ENCODE assay signal across 8 mouse cellular contexts in genomic region chr6:59425824-59426533, GRCm38 (mm10). TPM values are rescaled to one million over a fixed set of nuclear protein-coding genes. Genes with fewer than 3 reads are reported as not detected.
DNase-seq lines count a peak whose midpoint lies in the region; ATAC-seq and TF ChIP-seq lines count a peak whose summit lies in the region.

TSS of gene Gprin3 (minus strand) at chr6:59426294.

- TF ChIP-seq CTCF in midbrain, postnatal 0 days (IDR thresholded peaks at IDR 0.05): peak; percentile 51
- no peak for TF ChIP-seq CTCF in spleen, adult 2 months (IDR thresholded peaks at IDR 0.05; ENCODE audit: extremely low read depth, insufficient read depth, insufficient read length, insufficient replicate concordance)

- peak within 1 kb of the TSS; percentile 63 for H3K9ac ChIP-seq in heart, embryonic 11.5 days (ENCODE audit: low read depth, low read length)
- H3K9ac ChIP-seq in kidney, embryonic 14.5 days (ENCODE audit: low read depth, low read length): peak within 1 kb of the TSS; percentile 61; the same call in 1 of the 2 replicates
- H3K9ac ChIP-seq in limb, embryonic 15.5 days: peak within 1 kb of the TSS; percentile 26; the same call in 1 of the 2 replicates
- peak within 1 kb of the TSS; percentile 86 for H3K9ac ChIP-seq in midbrain, postnatal 0 days (replicated peaks; ENCODE audit: low read length, poor library complexity, severe bottlenecking)

- H3K36me3 ChIP-seq in erythroblast, embryonic 14.5 days (ENCODE audit: control insufficient read depth): no peaks in the 10 kb centered on the region
- H3K36me3 ChIP-seq in heart, embryonic 11.5 days (ENCODE audit: control insufficient read depth, insufficient read depth, low read length): no peaks in the 10 kb centered on the region
- no peaks in the 10 kb centered on the region for H3K36me3 ChIP-seq in kidney, embryonic 14.5 days (ENCODE audit: control insufficient read depth, insufficient read depth, low read length)
- H3K36me3 ChIP-seq in limb, embryonic 15.5 days: no peaks in the 10 kb centered on the region
- no peaks in the 10 kb centered on the region for H3K36me3 ChIP-seq in midbrain, postnatal 0 days (ENCODE audit: insufficient read depth, low read length)
- H3K36me3 ChIP-seq in spleen, adult 2 months (ENCODE audit: control insufficient read depth, insufficient read depth, low read length): no peaks in the 10 kb centered on the region

- TF ChIP-seq POLR2A in spleen, adult 2 months (IDR thresholded peaks at IDR 0.05; ENCODE audit: low read depth, low read length): no peak; the same call in 1 of the 2 replicates

- ATAC-seq in heart, embryonic 11.5 days (replicated peaks; ENCODE audit: insufficient number of reproducible peaks, low FRiP score, low TSS enrichment): peak; percentile 81
- ATAC-seq in kidney, embryonic 14.5 days (ENCODE audit: low FRiP score, low TSS enrichment): peak; percentile 96
- ATAC-seq in limb, embryonic 15.5 days (ENCODE audit: insufficient number of reproducible peaks, low FRiP score, low TSS enrichment, low read depth): peak; percentile 86
- ATAC-seq in midbrain, postnatal 0 days (ENCODE audit: low FRiP score): peak; percentile 90

- DNase-seq in 3134 (ENCODE audit: extremely low read depth, insufficient read length, low spot score): peak; percentile 94
- peak; percentile 97 for DNase-seq in brain, adult 2 months (ENCODE audit: low read depth, low spot score)
- DNase-seq in midbrain, postnatal 0 days (ENCODE audit: low spot score): peak; percentile 93
- DNase-seq in spleen, adult 2 months (ENCODE audit: low read depth in 1 of 2, low spot score in 2 of 2): peak; percentile 23 to 47

- H3K4me1 ChIP-seq in erythroblast, embryonic 14.5 days (ENCODE audit: control insufficient read depth): no peaks in the 10 kb centered on the region
- H3K4me1 ChIP-seq in heart, embryonic 11.5 days (ENCODE audit: control insufficient read depth, insufficient read depth, low read length): peaks cover 6% of the 10 kb centered on the region; the same call in 1 of the 2 replicates
- H3K4me1 ChIP-seq in kidney, embryonic 14.5 days (ENCODE audit: control insufficient read depth, insufficient read depth, low read length): no peaks in the 10 kb centered on the region
- peaks cover 4% of the 10 kb centered on the region; the same call in 1 of the 2 replicates for H3K4me1 ChIP-seq in limb, embryonic 15.5 days
- H3K4me1 ChIP-seq in midbrain, postnatal 0 days (ENCODE audit: insufficient read depth, low read length): no peaks in the 10 kb centered on the region
- peaks cover 7% of the 10 kb centered on the region; the same call in 1 of the 2 replicates for H3K4me1 ChIP-seq in spleen, adult 2 months (ENCODE audit: control insufficient read depth, insufficient read depth, insufficient read length)

- H3K4me2 ChIP-seq in heart, embryonic 11.5 days: peak within 1 kb of the TSS; percentile 64
- H3K4me2 ChIP-seq in kidney, embryonic 14.5 days (replicated peaks; ENCODE audit: low read depth, low read length): peak within 1 kb of the TSS; percentile 83
- peak within 1 kb of the TSS; percentile 73 for H3K4me2 ChIP-seq in limb, embryonic 15.5 days
- H3K4me2 ChIP-seq in midbrain, postnatal 0 days (ENCODE audit: low read depth, low read length, poor library complexity, severe bottlenecking): peak within 1 kb of the TSS; percentile 73

- H3K4me3 ChIP-seq in erythroblast, embryonic 14.5 days (replicated peaks): peak within 1 kb of the TSS; percentile 43
- H3K4me3 ChIP-seq in heart, embryonic 11.5 days (ENCODE audit: low read depth, low read length): peak within 1 kb of the TSS; percentile 46
- peak within 1 kb of the TSS; percentile 42 for H3K4me3 ChIP-seq in kidney, embryonic 14.5 days (ENCODE audit: low read length)
- H3K4me3 ChIP-seq in limb, embryonic 15.5 days: peak within 1 kb of the TSS; percentile 47
- peak within 1 kb of the TSS; percentile 65 for H3K4me3 ChIP-seq in midbrain, postnatal 0 days (ENCODE audit: low read depth, low read length)
- peak within 1 kb of the TSS; percentile 53 for H3K4me3 ChIP-seq in spleen, adult 2 months (ENCODE audit: extremely low read depth, insufficient read depth, insufficient read length)

- 5% methylated on average over 33 of the region's 34 CpGs for WGBS in heart, embryonic 11.5 days (ENCODE audit: insufficient replicate concordance)
- WGBS in kidney, embryonic 14.5 days: 7% methylated on average over 34 of the region's 34 CpGs
- WGBS in limb, embryonic 15.5 days: 5% methylated on average over 34 of the region's 34 CpGs
- WGBS in midbrain, postnatal 0 days: 4% methylated on average over 33 of the region's 34 CpGs
- WGBS in spleen, adult 2 months: 5% methylated on average over 34 of the region's 34 CpGs

- no peaks in the 10 kb centered on the region for H3K9me3 ChIP-seq in erythroblast, embryonic 14.5 days (ENCODE audit: control insufficient read depth, low read length)
- no peaks in the 10 kb centered on the region for H3K9me3 ChIP-seq in heart, embryonic 11.5 days (replicated peaks; ENCODE audit: control insufficient read depth, low read length)
- no peaks in the 10 kb centered on the region for H3K9me3 ChIP-seq in kidney, embryonic 14.5 days (ENCODE audit: control insufficient read depth, low read length)
- no peaks in the 10 kb centered on the region for H3K9me3 ChIP-seq in limb, embryonic 15.5 days
- no peaks in the 10 kb centered on the region for H3K9me3 ChIP-seq in midbrain, postnatal 0 days (ENCODE audit: low read length)

- H3K27me3 ChIP-seq in erythroblast, embryonic 14.5 days (ENCODE audit: control insufficient read depth): no peaks in the 10 kb centered on the region
- no peaks in the 10 kb centered on the region for H3K27me3 ChIP-seq in heart, embryonic 11.5 days (ENCODE audit: control insufficient read depth, insufficient read depth, low read length)
- no peaks in the 10 kb centered on the region for H3K27me3 ChIP-seq in kidney, embryonic 14.5 days (ENCODE audit: control insufficient read depth, insufficient read depth, low read length)
- H3K27me3 ChIP-seq in limb, embryonic 15.5 days: no peaks in the 10 kb centered on the region
- no peaks in the 10 kb centered on the region for H3K27me3 ChIP-seq in midbrain, postnatal 0 days (ENCODE audit: insufficient read depth, low read length)
- no peaks in the 10 kb centered on the region for H3K27me3 ChIP-seq in spleen, adult 2 months (ENCODE audit: control insufficient read depth, insufficient read depth, low read length)

- peak within 1 kb of the TSS; percentile 47 for H3K27ac ChIP-seq in heart, embryonic 11.5 days (ENCODE audit: low read depth, low read length)
- 0 out of 2 replicates have a peak within 1 kb of the TSS, but pooled peaks have one; percentile 37 for H3K27ac ChIP-seq in kidney, embryonic 14.5 days (ENCODE audit: low read depth, low read length)
- H3K27ac ChIP-seq in limb, embryonic 15.5 days: peak within 1 kb of the TSS; percentile 38; the same call in 1 of the 2 replicates
- H3K27ac ChIP-seq in midbrain, postnatal 0 days (ENCODE audit: low read depth, low read length): peak within 1 kb of the TSS; percentile 89
- 0 out of 2 replicates have a peak within 1 kb of the TSS, but pooled peaks have one; percentile 18 for H3K27ac ChIP-seq in spleen, adult 2 months (ENCODE audit: insufficient read depth, low read length)

RNA-seq across cellular contexts. Expression of gene Gprin3, which starts in this region (rescaled TPM):
- polyA plus RNA-seq in erythroblast, embryonic 14.5 days (2012): not detected in 2 replicates
- polyA plus RNA-seq in heart, embryonic 11.5 days (2014; fragmentation: Nextera tagmentation; extraction: Ambion mirVana): 5.5 and 6.5 TPM in 2 replicates
- 1.1 and 1.4 TPM in 2 replicates for polyA plus RNA-seq in kidney, embryonic 14.5 days (2014; fragmentation: Nextera tagmentation; extraction: Ambion mirVana)
- 1.2 and 1.3 TPM in 2 replicates for polyA plus RNA-seq in limb, embryonic 15.5 days (2015; fragmentation: Nextera tagmentation; extraction: Ambion mirVana)
- total RNA-seq in midbrain, postnatal 0 days (2014; rRNA removed): 34.3 and 38.8 TPM in 2 replicates
- polyA plus RNA-seq in midbrain, postnatal 0 days (2015; fragmentation: Nextera tagmentation; extraction: Ambion mirVana): 14.3 and 14.6 TPM in 2 replicates
- polyA plus RNA-seq in spleen, adult 2 months (2012; rRNA removed): 0.38 and 0.50 TPM in 2 replicates

Comparison
In these comparisons a context has a peak if more than half of its experiments do, and no peak if none do; other contexts are left out.
1. Peak in every context shown above with its lines: DNase-seq, ATAC-seq, H3K4me3 ChIP-seq and H3K27ac ChIP-seq.
2. Peak in DNase-seq, H3K4me3 ChIP-seq and H3K27ac ChIP-seq in spleen, adult 2 months; RNA of the gene not detected or under 1 TPM.
3. DNase-seq: peak in every context shown above with its lines; median percentile 97 in brain, adult 2 months; 94 in 3134; 93 in midbrain, postnatal 0 days; 35 in spleen, adult 2 months.
4. H3K27ac ChIP-seq: peak in every context shown above with its lines; median percentile 89 in midbrain, postnatal 0 days; 47 in heart, embryonic 11.5 days; 38 in limb, embryonic 15.5 days; 37 in kidney, embryonic 14.5 days; 18 in spleen, adult 2 months.
5. H3K9ac ChIP-seq: peak in every context shown above with its lines; median percentile 86 in midbrain, postnatal 0 days; 63 in heart, embryonic 11.5 days; 61 in kidney, embryonic 14.5 days; 26 in limb, embryonic 15.5 days.